Mouse (Mus musculus): Measurements from ENCODE around the gene Eepd1. TPM values are rescaled to one million over a fixed set of nuclear protein-coding genes. Genes with fewer than 3 reads are reported as not detected.
A peak's percentile ranks its signal among the peaks of the same experiment; 100 is the strongest.

The Eepd1 gene
- polyA plus RNA-seq, 1 experiment: not detected

DNA sequence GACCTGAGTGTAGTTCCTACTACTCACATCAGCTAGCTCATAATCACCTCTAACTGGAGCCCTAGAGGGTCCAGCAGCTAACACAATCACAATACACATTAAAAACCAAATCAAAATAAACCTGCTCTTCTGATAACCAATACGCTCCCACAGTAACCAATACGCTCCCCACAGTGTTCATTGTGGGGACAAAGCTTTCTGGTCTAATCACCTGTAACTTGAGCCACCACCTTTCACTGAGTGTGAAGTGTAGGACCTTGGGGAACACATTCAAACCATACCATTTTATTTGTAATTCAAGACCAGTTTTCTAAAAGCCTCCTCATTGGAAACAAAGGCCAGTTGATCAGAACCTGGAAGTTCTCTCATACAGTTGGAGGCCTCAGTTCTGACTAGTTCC lies 15.4 kb downstream of the Eepd1 start:
- Histone ChIP-seq H3K4me1 (ENCODE audit: control insufficient read depth, insufficient read depth, low read length) (peaks cover 14% of the 10 kb centered on the region), H3K4me3 (ENCODE audit: insufficient read depth, low read depth, low read length) (no peak overlapping the region), H3K27ac (ENCODE audit: insufficient read depth, low read depth, low read length) (no peak overlapping the region)
- no peak for TF ChIP-seq POLR2A (IDR thresholded peaks at IDR 0.05; ENCODE audit: insufficient read depth, low read depth, low read length)
- TF ChIP-seq CTCF (IDR thresholded peaks at IDR 0.05; ENCODE audit: insufficient read depth, low read depth, low read length): no peak
- 99% methylated on average over 2 of the region's 2 CpGs for WGBS

DNA sequence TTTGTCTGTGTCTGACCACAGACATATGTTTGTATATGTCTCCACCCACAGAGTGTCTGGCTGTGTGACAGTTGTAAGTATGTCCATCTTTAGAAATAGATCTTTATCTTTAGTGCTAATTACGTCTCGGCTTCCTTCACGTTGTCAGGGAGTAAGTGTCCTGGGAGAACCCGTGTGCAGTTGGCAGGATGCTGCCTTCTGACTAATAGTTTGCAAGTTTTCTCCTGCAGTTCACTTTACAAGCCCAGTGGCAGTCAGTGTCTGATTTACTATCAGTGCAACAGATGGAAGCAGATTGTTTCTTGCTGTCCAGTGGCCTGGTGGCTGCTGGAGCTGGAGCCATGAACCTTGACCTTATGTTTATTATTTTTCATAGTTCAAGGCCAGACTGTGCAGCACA lies 17.4 kb downstream of the Eepd1 start:
- WGBS: 27% methylated on average over 4 of the region's 4 CpGs
- H3K4me3 ChIP-seq (ENCODE audit: insufficient read depth, low read depth, low read length): no peak overlapping the region
- TF ChIP-seq POLR2A (IDR thresholded peaks at IDR 0.05; ENCODE audit: insufficient read depth, low read depth, low read length): no peak
- TF ChIP-seq CTCF (IDR thresholded peaks at IDR 0.05; ENCODE audit: insufficient read depth, low read depth, low read length): no peak
- H3K27ac ChIP-seq (ENCODE audit: insufficient read depth, low read depth, low read length): no peak overlapping the region
- H3K4me1 ChIP-seq (ENCODE audit: control insufficient read depth, insufficient read depth, low read length): peaks cover 9% of the 10 kb centered on the region

DNA sequence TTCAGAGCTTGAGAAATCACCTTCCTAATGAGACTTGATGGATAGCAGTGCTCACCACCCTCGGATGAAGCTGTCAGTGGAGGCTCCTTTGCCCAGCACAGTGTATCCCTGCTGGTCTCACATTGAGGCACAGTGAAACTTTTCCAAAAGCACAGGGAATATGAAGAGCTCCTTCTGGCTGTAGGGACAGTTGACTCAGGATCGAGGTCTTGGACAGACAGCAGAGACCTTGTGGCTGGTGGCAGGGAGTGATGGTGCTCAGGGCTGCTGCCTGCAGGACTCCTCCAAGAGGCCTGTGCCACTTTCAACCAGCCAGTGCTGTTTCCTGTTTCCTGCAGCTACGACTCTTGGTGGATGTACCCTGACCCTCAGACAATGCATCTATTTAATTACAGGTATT lies 18.0 kb downstream of the Eepd1 start:
- WGBS: 62% methylated on average over 3 of the region's 3 CpGs
- Histone ChIP-seq H3K27ac (ENCODE audit: insufficient read depth, low read depth, low read length) (no peak overlapping the region), H3K4me3 (ENCODE audit: insufficient read depth, low read depth, low read length) (no peak overlapping the region), H3K4me1 (ENCODE audit: control insufficient read depth, insufficient read depth, low read length) (peaks cover 7% of the 10 kb centered on the region)
- no peak for TF ChIP-seq CTCF (IDR thresholded peaks at IDR 0.05; ENCODE audit: insufficient read depth, low read depth, low read length)
- no peak for TF ChIP-seq POLR2A (IDR thresholded peaks at IDR 0.05; ENCODE audit: insufficient read depth, low read depth, low read length)

DNA sequence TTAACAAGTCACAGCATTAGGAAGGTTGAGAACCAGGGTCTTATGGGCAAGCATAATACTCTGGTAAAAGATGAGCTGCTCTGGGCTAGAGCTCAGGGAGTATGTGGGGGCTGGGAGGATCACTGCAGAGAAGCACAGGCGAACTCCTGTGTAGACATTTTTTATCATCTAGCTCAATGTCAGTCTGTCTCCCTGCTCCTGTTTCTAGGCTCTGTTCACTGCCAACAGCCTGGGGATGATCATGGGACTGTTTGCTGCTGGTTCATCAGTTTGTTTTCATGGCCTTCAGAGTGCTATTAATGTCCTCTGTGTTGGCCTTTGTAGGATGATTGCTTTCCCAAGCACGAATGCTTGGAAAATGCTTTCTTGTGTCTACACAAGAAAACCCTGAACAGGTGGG lies 18.7 kb downstream of the Eepd1 start:
- WGBS: 63% methylated on average over 2 of the region's 2 CpGs
- peaks cover 9% of the 10 kb centered on the region for H3K4me1 ChIP-seq (ENCODE audit: control insufficient read depth, insufficient read depth, low read length)
- H3K4me3 ChIP-seq (ENCODE audit: insufficient read depth, low read depth, low read length): no peak overlapping the region
- no peak for TF ChIP-seq POLR2A (IDR thresholded peaks at IDR 0.05; ENCODE audit: insufficient read depth, low read depth, low read length)
- no peak for TF ChIP-seq CTCF (IDR thresholded peaks at IDR 0.05; ENCODE audit: insufficient read depth, low read depth, low read length)
- H3K27ac ChIP-seq (ENCODE audit: insufficient read depth, low read depth, low read length): no peak overlapping the region

DNA sequence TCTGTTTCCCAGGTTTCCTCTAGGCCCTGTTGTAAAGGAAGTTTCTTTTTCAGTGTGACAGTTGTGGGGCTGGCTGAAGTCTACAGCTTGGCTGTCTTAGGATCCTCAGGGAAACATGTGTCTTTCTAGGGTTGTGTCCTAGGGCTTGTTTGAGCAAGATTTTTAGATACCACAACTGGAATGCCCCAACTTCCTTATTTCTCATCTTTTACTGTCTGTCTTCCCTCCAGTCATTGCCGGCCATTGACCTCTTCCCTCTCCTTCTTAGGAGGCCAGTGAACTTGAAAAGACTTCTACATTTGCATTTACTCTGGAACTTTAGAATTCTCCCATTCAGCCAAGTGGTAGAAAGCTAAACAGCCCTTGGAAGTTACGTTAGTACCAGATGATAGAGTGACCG lies 27.5 kb downstream of the Eepd1 start:
- 88% methylated on average over 3 of the region's 3 CpGs for WGBS
- Histone ChIP-seq H3K27ac (ENCODE audit: insufficient read depth, low read depth, low read length) (peak overlapping the region; percentile 92), H3K4me1 (ENCODE audit: control insufficient read depth, insufficient read depth, low read length) (peaks cover 34% of the 10 kb centered on the region), H3K4me3 (ENCODE audit: insufficient read depth, low read depth, low read length) (no peak overlapping the region)
- no peak for TF ChIP-seq CTCF (IDR thresholded peaks at IDR 0.05; ENCODE audit: insufficient read depth, low read depth, low read length)
- TF ChIP-seq POLR2A (IDR thresholded peaks at IDR 0.05; ENCODE audit: insufficient read depth, low read depth, low read length): no peak

DNA sequence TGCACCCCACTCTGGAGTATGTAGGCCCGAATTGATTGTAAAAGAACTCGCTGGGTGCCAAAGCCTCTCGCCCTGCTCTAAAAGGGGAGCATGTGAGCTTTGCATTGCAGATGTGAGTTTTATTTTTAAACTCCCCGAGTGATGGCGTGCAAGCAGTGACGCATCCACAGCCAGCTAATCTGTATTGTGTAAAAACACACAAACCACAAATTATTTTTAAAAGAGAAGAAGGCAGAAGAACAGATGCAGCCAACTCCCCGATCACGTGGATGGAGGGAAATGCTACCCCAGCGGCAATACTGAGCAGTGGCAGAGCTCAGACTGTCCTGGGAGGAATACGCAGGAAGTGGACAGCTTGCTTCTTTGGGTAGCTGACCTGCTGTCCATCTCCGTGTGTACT lies 29.2 kb downstream of the Eepd1 start:
- peak overlapping the region; percentile 92 for H3K27ac ChIP-seq (ENCODE audit: insufficient read depth, low read depth, low read length)
- H3K4me1 ChIP-seq (ENCODE audit: control insufficient read depth, insufficient read depth, low read length): peaks cover 30% of the 10 kb centered on the region
- TF ChIP-seq POLR2A (IDR thresholded peaks at IDR 0.05; ENCODE audit: insufficient read depth, low read depth, low read length) (no peak), CTCF (IDR thresholded peaks at IDR 0.05; ENCODE audit: insufficient read depth, low read depth, low read length) (no peak)
- WGBS: 15% methylated on average over 11 of the region's 11 CpGs
- no peak overlapping the region for H3K4me3 ChIP-seq (ENCODE audit: insufficient read depth, low read depth, low read length)

DNA sequence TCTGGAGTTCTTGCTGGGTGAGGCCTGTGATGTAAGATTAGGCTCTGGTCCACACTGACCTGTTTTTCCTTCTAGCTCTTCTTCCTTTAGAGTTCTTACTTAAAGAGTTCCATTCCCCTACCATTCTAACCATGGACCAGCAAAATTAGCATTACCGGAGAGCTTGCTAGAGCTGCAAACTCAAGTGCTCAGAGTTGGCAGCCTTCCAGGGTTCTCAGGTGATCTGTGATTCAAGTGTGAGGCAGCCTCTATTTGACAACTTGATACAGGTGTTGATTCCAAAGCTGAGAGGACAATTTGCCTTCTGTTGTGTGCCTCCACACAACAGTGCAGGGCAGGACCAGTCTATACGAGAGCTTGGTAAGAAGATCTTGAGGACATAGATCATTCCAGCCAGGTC lies 31.7 kb downstream of the Eepd1 start:
- 70% methylated on average over 2 of the region's 2 CpGs for WGBS
- Histone ChIP-seq H3K4me3 (ENCODE audit: insufficient read depth, low read depth, low read length) (no peak overlapping the region), H3K27ac (ENCODE audit: insufficient read depth, low read depth, low read length) (peak overlapping the region; percentile 61), H3K4me1 (ENCODE audit: control insufficient read depth, insufficient read depth, low read length) (peaks cover 28% of the 10 kb centered on the region)
- TF ChIP-seq CTCF (IDR thresholded peaks at IDR 0.05; ENCODE audit: insufficient read depth, low read depth, low read length): no peak
- TF ChIP-seq POLR2A (IDR thresholded peaks at IDR 0.05; ENCODE audit: insufficient read depth, low read depth, low read length): no peak

DNA sequence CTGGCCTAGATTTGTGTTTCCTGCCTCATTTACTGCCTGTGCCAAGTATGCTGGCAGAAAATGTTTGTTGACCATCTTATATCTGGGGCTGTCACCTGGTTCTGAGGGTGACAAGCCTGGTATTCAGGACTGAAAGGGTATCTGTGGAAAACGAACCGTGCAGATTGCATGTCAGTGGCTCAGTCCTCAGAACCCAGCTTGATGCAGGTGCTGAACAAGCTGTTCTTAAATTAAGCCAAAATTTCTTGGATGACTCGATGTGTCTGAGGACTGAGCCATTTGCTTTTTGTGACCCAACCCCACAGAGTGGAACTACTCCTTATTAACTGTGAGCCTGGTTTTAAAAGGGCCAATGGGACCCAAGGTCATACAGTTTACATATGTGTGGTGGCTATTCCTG lies 32.2 kb downstream of the Eepd1 start:
- H3K27ac ChIP-seq (ENCODE audit: insufficient read depth, low read depth, low read length): peak overlapping the region; percentile 61
- WGBS: 43% methylated on average over 3 of the region's 3 CpGs
- no peak for TF ChIP-seq CTCF (IDR thresholded peaks at IDR 0.05; ENCODE audit: insufficient read depth, low read depth, low read length)
- TF ChIP-seq POLR2A (IDR thresholded peaks at IDR 0.05; ENCODE audit: insufficient read depth, low read depth, low read length): no peak
- H3K4me3 ChIP-seq (ENCODE audit: insufficient read depth, low read depth, low read length): no peak overlapping the region
- H3K4me1 ChIP-seq (ENCODE audit: control insufficient read depth, insufficient read depth, low read length): peaks cover 29% of the 10 kb centered on the region

DNA sequence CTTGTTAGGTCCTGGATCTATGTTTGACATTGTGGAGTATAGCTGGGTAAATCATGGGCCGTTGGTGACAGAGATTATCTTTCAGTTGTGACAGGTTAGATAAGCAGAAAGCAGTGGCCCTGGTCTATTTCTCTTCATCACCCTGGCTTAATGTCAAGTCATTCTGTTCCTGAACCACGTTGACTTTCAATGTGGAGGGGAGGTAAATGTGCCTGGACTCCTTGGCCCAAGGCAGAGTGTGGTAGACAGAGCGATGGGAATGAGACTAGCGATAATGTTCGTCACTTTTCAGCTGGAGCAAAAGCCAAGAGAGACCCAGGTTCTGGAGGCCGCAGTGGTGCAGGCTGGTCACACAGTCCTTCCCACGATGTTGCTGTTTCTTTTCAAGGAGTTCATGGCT lies 35.3 kb downstream of the Eepd1 start:
- H3K4me1 ChIP-seq (ENCODE audit: control insufficient read depth, insufficient read depth, low read length): peaks cover 37% of the 10 kb centered on the region
- no peak overlapping the region for H3K4me3 ChIP-seq (ENCODE audit: insufficient read depth, low read depth, low read length)
- H3K27ac ChIP-seq (ENCODE audit: insufficient read depth, low read depth, low read length): no peak overlapping the region
- 87% methylated on average over 7 of the region's 7 CpGs for WGBS
- TF ChIP-seq CTCF (IDR thresholded peaks at IDR 0.05; ENCODE audit: insufficient read depth, low read depth, low read length) (no peak), POLR2A (IDR thresholded peaks at IDR 0.05; ENCODE audit: insufficient read depth, low read depth, low read length) (no peak)

DNA sequence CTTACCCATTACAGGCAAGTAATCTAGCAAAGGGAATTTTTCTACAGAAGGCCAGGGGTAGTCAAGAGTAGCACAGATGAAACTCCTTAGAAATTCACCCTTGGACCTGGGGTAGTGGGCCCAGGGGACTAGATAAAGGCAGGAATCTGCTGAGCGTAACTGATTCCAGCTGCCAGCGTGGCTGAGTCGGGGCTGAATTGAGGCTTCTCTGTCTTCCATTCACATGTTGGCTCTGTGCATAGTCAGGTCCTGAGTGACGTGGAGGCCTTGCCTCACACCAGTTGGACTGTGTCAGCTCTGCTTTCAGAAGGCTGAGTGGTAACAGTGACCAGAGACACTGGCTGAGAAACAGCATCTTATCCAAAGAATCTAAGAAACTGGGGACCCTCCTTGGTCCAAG lies 36.6 kb downstream of the Eepd1 start:
- WGBS: 76% methylated on average over 4 of the region's 4 CpGs
- peaks cover 31% of the 10 kb centered on the region for H3K4me1 ChIP-seq (ENCODE audit: control insufficient read depth, insufficient read depth, low read length)
- no peak overlapping the region for H3K27ac ChIP-seq (ENCODE audit: insufficient read depth, low read depth, low read length)
- H3K4me3 ChIP-seq (ENCODE audit: insufficient read depth, low read depth, low read length): no peak overlapping the region
- TF ChIP-seq POLR2A (IDR thresholded peaks at IDR 0.05; ENCODE audit: insufficient read depth, low read depth, low read length) (no peak), CTCF (IDR thresholded peaks at IDR 0.05; ENCODE audit: insufficient read depth, low read depth, low read length) (no peak)
